Mouse (Mus musculus) thymus, adult 18-20 months (tissue): ENCODE data around the gene Ccdc159.

Experiments used
- DNase-seq, 2 experiments: peaks; one replicate each; pipeline ENCODE4 v3.0.0; 2022; ENCODE audit warnings: mixed read lengths in 2 of 2

Ccdc159 gene

DNA sequence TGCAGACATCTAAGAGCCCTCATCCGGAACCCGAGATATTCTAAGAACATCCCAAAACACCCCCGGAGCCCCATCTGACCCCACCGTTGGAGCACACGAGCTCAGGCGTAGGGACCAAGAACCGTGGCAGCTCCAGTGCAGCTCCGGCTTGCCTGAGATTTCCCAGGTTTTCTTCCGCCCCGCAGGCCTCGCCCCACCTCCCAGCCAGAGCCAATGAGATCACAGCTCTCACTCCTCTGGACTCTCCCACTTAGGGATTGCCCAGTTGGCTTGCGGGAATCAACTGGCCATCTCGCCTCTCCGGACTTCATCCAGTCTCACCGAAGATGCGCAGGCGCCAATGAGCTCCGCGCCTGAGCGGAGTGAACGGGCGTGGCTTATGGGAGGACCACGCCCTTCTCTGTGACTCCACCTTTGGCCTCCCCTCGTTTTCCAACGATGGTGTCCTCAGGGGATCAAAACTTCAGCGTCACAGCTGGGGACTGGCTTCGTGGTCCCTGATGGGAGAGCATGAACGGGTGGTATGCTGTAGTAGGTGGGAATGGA, at the start of gene Ccdc159, which contains the start of gene Tmem205:
TSS of gene Ccdc159 (plus strand) at position 264 of the 546 bp plus-strand sequence.
TSS of gene Tmem205 (minus strand) at position 349 of the 546 bp plus-strand sequence.
- peak; percentile 36 to 39 for DNase-seq

DNA sequence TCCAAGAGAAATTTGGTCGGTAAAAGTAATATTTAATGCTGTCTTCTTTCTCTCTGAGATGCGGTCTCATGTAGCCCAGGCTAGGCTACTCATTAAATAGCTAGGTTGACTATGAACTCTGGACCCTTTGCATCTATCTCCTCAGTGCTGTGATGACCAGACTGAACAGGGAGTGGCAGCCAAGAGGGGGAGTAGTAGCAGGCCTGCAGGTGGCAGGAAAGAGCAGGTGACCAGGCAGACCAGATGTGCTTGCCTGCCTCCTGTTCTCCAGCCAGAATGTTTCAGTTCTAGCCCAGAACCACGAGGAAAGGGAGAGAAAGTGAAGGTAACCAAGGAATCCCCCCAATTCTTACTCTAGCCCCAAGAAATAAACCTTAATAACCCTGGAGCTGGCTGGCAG, 38.0 kb upstream of the Ccdc159 start:
- no peak for DNase-seq

DNA sequence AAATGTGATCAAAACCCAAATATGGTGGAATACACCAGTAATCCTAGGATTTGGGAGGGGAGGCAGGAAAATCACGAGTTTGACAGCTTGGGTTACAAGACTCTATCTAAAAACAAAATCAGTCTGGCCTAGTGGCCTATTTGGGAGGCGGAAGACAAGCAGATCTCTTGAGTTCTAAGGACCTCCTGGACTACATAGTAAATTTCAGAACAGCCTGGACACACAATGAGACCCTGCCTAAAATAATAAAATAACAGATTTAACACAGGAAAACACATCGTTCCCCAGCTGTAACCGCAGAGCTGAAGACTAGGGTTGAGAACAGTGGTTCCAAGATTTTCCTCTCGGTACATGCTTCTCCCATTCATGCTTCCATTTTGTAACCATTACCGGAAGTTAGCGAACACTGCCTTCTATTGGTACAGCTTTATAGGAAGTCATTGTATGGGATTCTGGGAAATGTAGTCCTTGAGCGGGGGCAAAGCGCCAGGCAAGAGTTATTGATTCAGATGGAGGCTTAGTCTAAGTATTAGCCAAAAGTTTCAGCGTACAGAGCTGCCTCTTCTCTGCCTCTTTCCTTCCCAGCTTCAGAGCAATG, 25.9 kb upstream of the Ccdc159 start:
- DNase-seq, result no peak

DNA sequence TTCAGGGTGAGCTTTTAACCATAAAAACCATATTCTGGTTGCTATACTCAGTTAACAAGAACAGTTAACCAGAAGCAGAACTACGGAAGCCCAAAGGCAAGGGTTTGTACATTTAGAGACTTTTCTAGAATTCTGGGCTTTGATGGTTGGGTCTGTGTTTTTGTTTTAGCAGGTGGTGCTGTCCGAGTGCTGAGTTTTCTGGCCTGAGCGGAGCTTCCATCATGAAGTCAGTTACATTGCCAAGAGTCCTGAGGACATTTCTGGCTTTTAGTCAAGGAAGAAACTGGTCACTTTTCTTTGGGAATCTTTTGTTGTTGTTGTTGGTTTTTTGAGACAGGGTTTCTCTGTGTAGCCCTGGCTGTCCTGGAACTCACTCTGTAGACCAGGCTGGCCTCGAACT, 23.2 kb upstream of the Ccdc159 start:
- DNase-seq, result no peak

DNA sequence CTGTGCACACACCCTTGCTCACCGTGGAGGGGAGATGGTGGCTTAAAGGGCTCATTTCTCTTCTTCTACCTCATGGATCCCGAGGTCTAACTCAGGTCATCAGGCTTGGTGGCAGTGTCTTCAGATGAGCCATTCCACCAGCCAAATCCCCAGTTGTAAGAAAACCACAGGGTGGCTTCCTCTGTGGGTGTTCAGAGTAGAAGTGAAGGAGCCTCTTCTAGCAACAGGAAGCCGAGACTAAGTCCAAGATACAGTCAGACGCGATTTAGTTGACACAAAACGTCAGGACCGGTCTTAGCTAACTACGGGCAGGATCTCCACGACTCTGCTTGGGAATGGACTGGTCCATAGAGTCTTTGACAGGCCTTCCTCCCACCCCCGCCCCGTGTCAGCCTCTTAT, 19.1 kb upstream of the Ccdc159 start:
- no peak for DNase-seq

DNA sequence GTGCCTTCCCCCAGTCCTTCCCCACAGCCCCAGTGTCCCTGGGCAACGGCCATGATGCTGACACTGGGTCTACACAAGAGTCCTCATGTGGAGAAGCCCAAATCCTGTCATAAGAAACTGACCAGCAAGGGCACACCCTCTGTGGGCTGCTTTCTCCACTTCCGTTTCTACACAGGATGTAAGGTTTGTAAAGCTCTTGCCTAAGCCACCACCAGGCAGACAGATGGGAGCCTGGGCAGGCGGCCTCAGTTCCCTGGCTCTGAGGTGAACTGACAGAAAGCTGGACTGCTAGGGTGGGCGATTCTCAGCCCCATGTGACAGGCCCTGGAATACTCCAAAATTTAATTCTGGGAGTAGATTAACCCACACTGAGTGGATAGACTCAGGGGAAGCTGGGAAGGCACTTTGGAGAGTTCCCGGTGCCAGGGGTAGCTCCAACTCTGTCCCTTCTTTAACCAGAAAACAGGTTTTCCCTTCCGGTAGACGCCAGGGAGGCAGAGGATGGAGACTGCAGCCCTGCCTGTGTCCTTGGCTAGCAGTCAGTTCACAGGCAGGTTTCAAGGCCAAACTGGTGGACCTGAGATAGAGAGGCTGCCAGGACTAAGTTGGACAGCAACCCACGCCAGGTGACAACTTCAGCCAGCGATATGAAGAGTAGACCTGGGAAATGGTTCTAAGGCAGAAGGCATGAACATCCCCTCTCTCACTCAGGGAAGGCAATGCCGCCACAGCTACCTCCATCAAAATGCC, 17.6 kb upstream of the Ccdc159 start:
- DNase-seq, result no peak

DNA sequence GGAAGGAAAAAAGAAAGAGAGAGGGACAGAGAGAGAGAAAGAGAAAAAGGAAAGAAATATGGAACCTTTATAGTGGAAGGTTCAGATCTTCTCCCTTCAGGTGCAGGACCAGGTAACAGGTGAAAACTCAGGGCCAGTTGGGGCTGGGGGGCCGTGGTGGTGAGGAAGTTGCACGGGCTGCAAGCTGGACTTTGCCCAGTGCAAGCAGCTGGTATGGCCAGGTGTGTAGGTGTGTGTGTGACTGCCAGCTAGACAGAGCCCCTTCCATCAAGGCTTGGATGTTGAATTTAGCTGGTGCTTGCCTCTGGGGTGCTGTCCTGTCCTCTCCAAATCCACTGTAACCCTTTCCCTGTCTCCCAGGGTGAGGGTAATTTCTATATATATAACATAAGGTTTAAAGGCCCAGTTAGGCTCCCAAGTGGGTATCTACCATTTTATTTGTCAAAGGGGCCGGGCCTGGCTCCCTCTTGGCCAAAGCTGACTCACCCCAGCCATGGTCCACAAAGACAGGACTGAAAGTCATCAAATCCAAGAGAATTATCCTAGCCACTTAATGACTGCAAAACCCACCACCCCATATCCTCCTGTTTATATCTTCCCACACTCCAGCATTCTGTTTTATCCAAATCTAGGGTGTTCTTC, 10.3 kb upstream of the Ccdc159 start:
- DNase-seq, result no peak

DNA sequence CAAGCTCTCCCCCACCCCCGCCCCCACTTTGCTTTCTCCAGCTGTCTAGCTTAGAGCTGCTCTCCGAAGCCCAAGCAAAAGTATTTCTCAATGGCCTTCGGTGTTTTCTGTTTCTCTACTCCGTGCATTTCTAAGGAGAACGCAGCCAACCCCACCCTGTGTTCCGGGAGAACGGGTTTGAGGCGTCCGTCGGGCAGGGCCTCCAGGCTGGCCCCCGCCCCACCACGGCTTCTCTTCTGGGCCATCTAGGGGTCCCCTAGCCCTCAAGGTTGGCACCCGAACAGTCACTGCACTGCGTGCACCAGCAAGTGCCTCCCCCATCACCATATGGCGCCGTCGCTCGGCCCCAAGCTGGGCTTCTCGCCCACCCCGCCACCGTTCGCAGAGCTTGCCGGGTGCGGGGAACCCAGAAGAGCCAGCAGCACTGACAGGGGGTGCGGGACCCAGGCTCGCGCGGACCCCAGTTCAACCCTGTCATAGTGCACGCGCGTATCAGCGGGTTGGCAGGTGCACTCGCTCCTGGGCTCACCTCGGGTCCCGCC, 9.7 kb upstream of the Ccdc159 start:
- DNase-seq, result no peak

DNA sequence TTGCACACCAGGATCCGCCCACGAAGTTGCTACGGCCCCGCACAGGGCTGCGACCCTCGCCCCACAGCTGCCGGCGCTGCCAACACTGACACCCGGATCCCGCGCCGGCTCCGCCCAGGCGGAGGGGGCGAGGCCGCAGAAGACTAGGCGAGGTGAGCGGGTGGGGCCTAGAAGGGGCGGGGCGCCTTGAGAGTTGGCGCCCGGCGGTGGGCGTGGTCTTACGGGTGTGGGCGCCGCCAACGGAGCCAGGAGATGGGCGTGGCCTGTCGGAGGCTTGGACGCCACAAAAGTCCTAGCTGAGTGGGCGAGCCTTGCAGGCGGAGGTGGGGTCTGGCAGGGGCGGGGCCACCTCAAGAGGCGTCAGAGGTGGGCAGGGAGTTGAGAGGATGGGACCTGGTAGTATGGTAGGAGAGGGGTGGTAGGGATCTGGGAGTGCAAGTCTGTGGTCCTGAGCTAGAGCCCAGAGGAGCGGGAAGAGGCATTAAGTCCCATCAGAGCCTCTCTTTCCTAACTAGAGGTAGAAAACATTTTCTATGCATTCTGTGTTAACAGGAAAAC, 9.2 kb upstream of the Ccdc159 start, which contains the start of gene Rab3d:
TSS of gene Rab3d (minus strand) at position 158 of the 558 bp plus-strand sequence.
- peak; percentile 93 to 94 for DNase-seq

DNA sequence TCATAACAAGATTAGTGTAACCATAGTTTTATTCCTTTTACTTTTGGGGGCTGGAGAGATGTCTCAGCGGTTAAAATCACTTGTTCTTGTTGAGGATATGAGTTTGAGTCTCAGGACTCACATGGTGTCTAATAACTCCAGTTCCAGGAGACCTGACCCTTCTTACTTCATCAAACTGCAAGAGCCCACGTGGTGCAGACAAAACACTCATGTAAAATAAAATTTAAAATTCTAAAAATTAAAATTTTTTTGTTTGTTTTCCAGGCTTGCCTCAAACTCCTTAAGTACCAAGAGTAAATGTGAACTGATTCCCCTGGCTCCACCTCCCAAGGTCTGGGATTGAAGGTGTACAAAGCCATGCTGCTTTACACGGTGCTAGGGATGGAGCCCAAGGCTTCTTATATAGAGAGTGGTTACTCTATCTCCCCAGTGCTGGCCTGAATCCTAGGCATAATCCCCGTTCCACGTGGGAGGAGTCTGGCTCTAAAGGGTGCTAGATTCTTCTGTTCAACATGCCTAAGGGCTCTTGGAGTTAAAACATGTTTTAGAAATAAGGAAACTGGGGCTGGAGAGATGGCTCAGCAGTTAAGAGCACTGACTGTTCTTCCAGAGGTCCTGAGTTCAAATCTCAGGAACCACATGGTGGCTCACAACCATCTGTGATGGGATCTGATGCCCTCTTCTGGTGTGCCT, 8.4 kb upstream of the Ccdc159 start:
- no peak for DNase-seq

DNA sequence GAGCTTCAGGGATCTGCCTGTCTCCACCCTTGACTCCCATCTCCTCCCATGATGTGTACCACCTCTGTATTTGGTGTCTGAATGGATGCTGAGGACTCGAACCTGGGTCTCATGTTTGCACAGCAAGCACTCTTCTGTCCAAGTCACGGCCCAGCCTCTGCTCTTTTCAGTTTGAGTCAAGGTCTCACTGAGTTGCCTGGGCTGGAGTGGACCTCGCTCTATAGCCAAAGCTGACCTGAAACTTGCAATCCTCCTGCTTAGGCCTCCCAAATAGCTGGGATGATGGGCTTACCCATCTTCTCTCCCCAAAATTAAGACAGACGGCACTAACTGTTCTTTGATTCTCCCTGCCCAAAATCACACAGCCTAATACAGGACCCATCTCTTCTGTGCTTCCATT, 4.2 kb upstream of the Ccdc159 start:
- DNase-seq, result no peak

DNA sequence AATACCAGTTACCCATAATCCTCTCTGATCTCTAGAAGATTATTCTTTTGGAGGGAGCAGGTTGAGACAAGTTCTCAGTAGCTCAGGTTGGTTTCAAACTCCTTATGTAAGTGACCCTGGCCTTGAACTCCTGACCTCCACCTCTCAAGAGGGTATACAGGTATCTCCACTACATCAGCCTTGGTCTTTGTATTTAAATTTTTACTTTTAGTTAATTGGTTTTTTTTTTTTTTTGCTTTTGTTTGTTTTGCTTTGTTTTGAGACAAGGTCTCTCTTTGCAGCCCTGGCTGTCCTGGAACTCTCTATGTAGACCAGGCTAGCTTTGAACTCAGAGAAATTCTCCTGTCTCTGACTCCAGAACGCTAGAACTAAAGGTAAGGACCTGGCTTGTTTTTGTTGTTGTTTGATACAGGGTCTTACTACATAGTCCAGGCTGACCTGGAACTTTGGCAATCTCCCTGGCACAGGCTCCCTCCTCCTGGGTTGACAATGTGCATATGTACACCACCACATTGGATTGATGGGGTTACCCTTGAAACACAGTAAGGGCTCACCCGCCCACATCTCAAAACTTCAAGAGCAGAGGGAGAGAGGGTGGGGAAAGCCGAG, 3.7 kb upstream of the Ccdc159 start:
- no peak for DNase-seq

DNA sequence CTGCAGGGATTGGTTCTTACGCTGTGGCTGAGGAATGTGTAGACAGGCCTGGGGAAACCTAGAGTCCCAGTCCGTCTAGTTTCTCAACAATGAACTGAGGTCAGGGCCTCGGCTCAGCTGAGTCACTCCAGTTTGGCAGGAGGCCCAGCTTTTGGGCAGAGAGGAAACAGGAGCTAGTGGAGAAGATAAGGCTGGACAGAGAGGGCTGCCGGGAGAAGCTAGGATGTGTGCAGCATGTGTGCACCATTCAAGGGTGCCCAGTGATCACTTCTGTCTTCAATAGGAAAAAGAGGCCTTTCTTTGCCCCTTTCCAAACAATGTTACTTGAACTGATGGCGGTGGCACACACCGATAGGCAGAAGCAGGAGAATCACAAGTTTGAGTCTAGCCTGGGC, 3.2 kb upstream of the Ccdc159 start:
- DNase-seq, result peak in 1 of 2 experiments; percentile 22

DNA sequence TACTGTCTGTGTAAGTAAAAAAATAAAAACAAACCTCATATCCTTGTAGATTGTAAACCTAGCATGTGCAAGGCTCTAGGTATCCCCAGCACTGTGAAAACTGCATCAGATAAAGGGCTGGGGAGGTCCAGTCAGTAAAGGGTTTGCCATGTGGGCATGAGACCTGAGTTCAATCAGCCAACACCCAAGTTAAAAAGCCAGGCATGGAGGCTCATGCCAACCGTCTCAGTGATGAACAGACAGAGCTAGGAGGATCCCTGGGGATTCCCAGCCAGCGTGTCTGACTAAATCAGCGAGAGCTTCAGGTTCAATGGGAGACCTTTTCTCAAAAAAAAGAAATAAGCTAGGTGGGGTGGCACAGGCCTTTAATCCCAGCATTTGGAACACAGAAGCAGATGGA, 2.2 kb upstream of the Ccdc159 start:
- DNase-seq, result no peak

DNA sequence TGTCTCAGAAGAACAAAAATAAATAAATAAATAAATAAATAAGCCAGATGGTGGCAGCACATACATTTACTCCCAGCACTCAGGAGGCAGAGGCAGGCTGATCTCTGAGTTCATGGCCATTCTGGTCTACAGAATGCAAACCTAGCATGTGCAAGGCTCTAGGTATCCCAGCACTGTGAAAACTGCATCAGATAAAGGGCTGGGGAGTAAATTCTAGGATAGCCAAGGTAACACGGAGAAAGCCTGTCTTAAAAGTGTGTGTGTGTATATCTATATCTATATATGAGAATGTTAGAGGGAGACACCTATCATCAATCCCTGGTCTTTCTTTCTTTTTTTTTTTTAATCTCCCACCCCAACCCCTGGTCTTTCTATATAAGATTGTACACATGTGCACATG, 1.8 kb upstream of the Ccdc159 start:
- no peak for DNase-seq

DNA sequence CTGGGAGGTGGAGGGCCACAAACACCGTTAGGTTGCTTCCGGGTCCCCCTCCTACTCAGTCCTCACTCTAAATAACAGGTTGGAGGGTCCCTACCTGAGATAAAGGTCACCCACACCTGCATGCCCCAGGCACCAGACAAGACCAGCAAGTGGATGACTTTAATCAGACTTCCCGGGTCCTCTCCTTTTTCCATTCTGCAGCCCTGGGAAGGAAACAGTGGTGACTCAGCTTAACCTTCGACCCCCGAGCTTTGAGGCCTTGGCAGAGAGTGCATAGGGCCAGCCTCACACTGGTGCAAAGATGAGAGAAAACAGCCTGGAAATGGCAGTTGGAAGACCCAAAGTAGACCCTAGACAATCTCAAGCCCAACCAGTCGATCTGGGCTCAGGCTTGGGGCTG, 1.1 kb upstream of the Ccdc159 start:
- no peak for DNase-seq

DNA sequence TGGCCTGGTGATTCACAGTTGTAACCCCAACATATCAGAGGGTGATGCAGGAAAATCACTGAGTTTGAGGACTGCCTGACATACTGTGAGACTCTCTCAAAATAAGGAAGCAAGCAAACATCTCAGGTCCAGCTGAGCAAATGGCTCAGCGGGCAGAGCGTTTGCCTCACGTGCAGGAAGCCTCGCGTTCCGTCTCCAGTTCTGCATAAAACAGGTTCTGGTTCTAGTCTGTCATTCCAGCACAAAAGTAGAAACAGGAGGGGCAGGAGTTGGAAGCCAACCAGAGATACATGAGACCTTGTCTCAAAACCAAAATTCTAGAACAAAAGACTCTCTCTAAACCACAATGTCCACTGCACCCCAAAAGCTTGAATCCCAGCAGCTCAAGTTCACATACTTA, 487 bp upstream of the Ccdc159 start:
- DNase-seq, result no peak

DNA sequence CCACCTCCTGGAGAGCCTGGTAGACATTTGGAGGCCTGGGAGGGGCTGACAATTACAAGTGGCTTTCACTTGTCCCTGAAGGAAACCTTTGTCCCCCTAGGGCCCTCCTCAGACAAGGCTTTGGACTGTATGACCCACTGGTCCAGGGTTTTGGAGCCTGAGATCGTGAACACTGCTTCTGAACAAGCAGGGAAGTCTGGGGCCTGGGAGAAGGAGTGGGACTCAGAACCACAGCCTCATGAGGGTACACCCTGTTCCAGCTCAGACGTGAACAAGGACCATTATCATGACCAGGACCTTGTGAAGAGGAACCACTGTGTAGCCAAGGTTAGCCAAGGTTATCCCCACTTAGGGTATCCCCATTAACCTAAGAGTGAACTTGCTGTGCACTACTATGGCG, 1.9 kb downstream of the Ccdc159 start:
- DNase-seq, result no peak

DNA sequence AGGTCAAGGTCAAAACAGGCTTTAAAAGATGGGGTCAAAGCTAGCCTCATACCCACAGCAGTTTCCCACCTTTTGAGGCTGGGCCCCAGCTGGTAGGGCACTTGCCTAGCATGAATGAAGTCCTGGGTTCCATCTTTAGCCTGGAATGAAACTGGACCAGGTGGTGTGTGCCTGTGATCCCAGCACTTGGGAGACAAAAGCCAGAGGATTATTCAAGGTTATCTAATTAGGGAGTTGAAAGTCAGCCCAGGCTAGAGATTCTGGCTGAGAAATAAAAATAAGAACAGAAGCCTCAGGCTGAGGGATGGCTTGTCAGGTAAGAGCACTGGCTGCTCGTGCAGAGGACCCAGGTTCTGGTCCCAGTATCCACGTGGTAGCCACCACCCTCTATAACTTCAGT, 4.7 kb downstream of the Ccdc159 start:
- DNase-seq, result no peak

DNA sequence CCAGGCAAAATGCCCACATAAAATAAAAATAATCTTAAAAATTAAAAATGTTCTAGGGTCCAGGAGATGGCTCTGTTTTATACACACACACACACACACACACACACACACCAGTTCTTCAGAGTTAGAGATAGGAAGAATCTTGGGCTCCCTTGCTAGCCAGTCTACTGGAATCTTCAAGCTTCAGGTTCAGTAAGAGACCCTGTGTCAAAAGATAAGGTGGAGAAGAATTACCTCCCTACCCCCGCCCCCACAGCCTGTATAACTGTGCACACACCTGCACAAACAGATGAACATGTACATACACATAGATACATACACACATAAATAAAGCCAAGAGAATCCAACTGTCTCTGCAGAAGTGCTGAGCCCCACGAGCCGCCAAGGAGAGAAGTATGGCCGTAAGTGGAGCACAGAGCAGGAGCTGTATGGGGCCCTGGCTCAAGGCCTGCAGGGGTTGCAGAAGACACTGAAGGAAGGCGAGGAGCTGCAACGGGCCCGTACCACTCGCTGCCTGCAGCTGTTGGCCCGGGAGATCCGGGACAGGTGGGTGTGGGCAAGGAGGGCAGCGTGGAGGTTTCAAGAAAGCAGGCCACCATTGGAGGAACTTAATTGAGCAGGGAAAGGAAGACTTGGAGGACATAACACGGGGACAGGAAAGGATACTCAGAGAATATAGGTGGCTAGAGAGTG, 5.3 kb downstream of the Ccdc159 start:
- DNase-seq, result no peak

DNA sequence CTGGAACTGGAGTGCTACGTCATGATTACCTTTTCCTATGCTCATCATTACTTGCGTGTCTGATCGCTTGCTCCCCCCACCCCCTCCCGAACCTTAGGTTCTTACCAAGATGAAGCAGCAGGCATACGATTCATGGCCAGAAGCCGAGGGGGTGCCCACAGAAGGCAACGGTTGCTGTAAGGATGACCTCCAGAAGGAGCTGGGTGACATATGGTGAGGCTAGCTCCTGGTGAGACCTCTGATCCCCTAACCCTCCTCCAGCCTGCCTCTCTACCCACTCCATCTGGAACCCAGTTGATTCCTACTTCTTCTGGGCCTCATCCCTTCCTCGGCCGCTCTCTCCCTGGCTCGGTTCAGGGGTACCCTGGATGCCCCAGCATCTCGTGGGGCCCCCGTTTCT, 6.8 kb downstream of the Ccdc159 start:
- no peak for DNase-seq
